Mouse (Mus musculus): ENCODE data around the gene Mtpn. TPM values are rescaled to one million over a fixed set of nuclear protein-coding genes. Genes with fewer than 3 reads are reported as not detected.

The Mtpn gene
- 79.2 and 81.2 TPM in 2 replicates for polyA plus RNA-seq (2016; fragmentation: Nextera tagmentation; extraction: Ambion mirVana)

- 1% methylated on average over 61 of the region's 61 CpGs for WGBS (ENCODE audit: insufficient replicate concordance)
- no peaks in the 10 kb centered on the region for H3K27me3 ChIP-seq (replicated peaks)
- peaks cover 28% of the 10 kb centered on the region for H3K4me1 ChIP-seq
- no peaks in the 10 kb centered on the region for H3K9me3 ChIP-seq (replicated peaks)
- H3K4me2 ChIP-seq: peak within 1 kb of the TSS; percentile 79
- peak; percentile 99 for ATAC-seq
- peak within 1 kb of the TSS; percentile 93 for H3K9ac ChIP-seq
- no peaks in the 10 kb centered on the region for H3K36me3 ChIP-seq
- peak within 1 kb of the TSS; percentile 90 for H3K4me3 ChIP-seq
- H3K27ac ChIP-seq: peak within 1 kb of the TSS; percentile 82
Measured at GRCm38 (mm10) chr6:35539304-35540009, at the start of gene Mtpn. Gene Mtpn, minus strand, starts transcription at chr6:35539888.

- Histone ChIP-seq H3K4me2 (no peak overlapping the region), H3K27ac (no peak overlapping the region), H3K9ac (no peak overlapping the region), H3K4me1 (no peaks in the 10 kb centered on the region), H3K36me3 (no peaks in the 10 kb centered on the region), H3K9me3 (replicated peaks) (no peaks in the 10 kb centered on the region), H3K4me3 (no peak overlapping the region), H3K27me3 (replicated peaks) (no peaks in the 10 kb centered on the region)
- ATAC-seq: no peak
Measured at GRCm38 (mm10) chr6:35568731-35569130, 29.0 kb upstream of the Mtpn start.

- Histone ChIP-seq H3K9ac (no peak overlapping the region), H3K36me3 (no peaks in the 10 kb centered on the region), H3K27me3 (replicated peaks) (no peaks in the 10 kb centered on the region), H3K4me2 (no peak overlapping the region), H3K9me3 (replicated peaks) (no peaks in the 10 kb centered on the region), H3K4me1 (no peaks in the 10 kb centered on the region), H3K4me3 (no peak overlapping the region), H3K27ac (no peak overlapping the region)
- no peak for ATAC-seq
Measured at GRCm38 (mm10) chr6:35567755-35568154, 28.1 kb upstream of the Mtpn start.

GRCm38 (mm10) chr6:35559950-35560349, 20.3 kb upstream of the Mtpn start:
- no peaks in the 10 kb centered on the region for H3K36me3 ChIP-seq
- H3K4me3 ChIP-seq: no peak overlapping the region
- H3K9ac ChIP-seq: no peak overlapping the region
- ATAC-seq: no peak
- no peaks in the 10 kb centered on the region for H3K4me1 ChIP-seq
- H3K9me3 ChIP-seq (replicated peaks): no peaks in the 10 kb centered on the region
- 22% methylated on average over 2 of the region's 2 CpGs for WGBS (ENCODE audit: insufficient replicate concordance)
- no peaks in the 10 kb centered on the region for H3K27me3 ChIP-seq (replicated peaks)
- H3K27ac ChIP-seq: no peak overlapping the region
- no peak overlapping the region for H3K4me2 ChIP-seq

GRCm38 (mm10) chr6:35544352-35544751, 4.7 kb upstream of the Mtpn start:
- 0 out of 2 replicates have a peak, but pooled peaks cover 3% of the 10 kb centered on the region for H3K9me3 ChIP-seq (replicated peaks)
- H3K9ac ChIP-seq: no peak overlapping the region
- no peak for ATAC-seq
- no peak overlapping the region for H3K4me3 ChIP-seq
- H3K27me3 ChIP-seq (replicated peaks): no peaks in the 10 kb centered on the region
- no peaks in the 10 kb centered on the region for H3K36me3 ChIP-seq
- no peak overlapping the region for H3K4me2 ChIP-seq
- no peaks in the 10 kb centered on the region for H3K4me1 ChIP-seq
- H3K27ac ChIP-seq: no peak overlapping the region

- H3K4me3 ChIP-seq: no peak overlapping the region
- no peaks in the 10 kb centered on the region for H3K36me3 ChIP-seq
- H3K4me2 ChIP-seq: no peak overlapping the region
- no peak overlapping the region for H3K27ac ChIP-seq
- WGBS (ENCODE audit: insufficient replicate concordance): 58% methylated on average over 8 of the region's 8 CpGs
- no peaks in the 10 kb centered on the region for H3K27me3 ChIP-seq (replicated peaks)
- H3K9ac ChIP-seq: no peak overlapping the region
- no peak for ATAC-seq
- H3K9me3 ChIP-seq (replicated peaks): 0 out of 2 replicates have a peak, but pooled peaks cover 3% of the 10 kb centered on the region
- H3K4me1 ChIP-seq: peaks cover 9% of the 10 kb centered on the region
Measured at GRCm38 (mm10) chr6:35542656-35543400, 3.1 kb upstream of the Mtpn start.

GRCm38 (mm10) chr6:35540377-35540776, 689 bp upstream of the Mtpn start:
- Histone ChIP-seq H3K4me1 (peaks cover 24% of the 10 kb centered on the region), H3K4me3 (no peak overlapping the region), H3K9me3 (replicated peaks) (no peaks in the 10 kb centered on the region), H3K27ac (no peak overlapping the region), H3K4me2 (no peak overlapping the region), H3K9ac (no peak overlapping the region), H3K36me3 (no peaks in the 10 kb centered on the region), H3K27me3 (replicated peaks) (no peaks in the 10 kb centered on the region)
- WGBS (ENCODE audit: insufficient replicate concordance): 73% methylated on average over 9 of the region's 9 CpGs
- ATAC-seq: no peak

GRCm38 (mm10) chr6:35538757-35539303, 858 bp downstream of the Mtpn start:
- H3K4me2 ChIP-seq: peak overlapping the region; percentile 79
- peak overlapping the region; percentile 82 for H3K27ac ChIP-seq
- peak overlapping the region; percentile 90 for H3K4me3 ChIP-seq
- peak overlapping the region; percentile 93 for H3K9ac ChIP-seq
- 2% methylated on average over 21 of the region's 21 CpGs for WGBS (ENCODE audit: insufficient replicate concordance)
- H3K4me1 ChIP-seq: peaks cover 28% of the 10 kb centered on the region
- ATAC-seq: no peak
- H3K9me3 ChIP-seq (replicated peaks): no peaks in the 10 kb centered on the region
- no peaks in the 10 kb centered on the region for H3K27me3 ChIP-seq (replicated peaks)
- H3K36me3 ChIP-seq: no peaks in the 10 kb centered on the region

- Histone ChIP-seq H3K9ac (no peak overlapping the region), H3K27ac (no peak overlapping the region), H3K4me3 (no peak overlapping the region), H3K4me1 (peaks cover 36% of the 10 kb centered on the region), H3K4me2 (no peak overlapping the region), H3K9me3 (replicated peaks) (no peaks in the 10 kb centered on the region), H3K36me3 (no peaks in the 10 kb centered on the region), H3K27me3 (replicated peaks) (no peaks in the 10 kb centered on the region)
- 37% methylated on average over 7 of the region's 7 CpGs for WGBS (ENCODE audit: insufficient replicate concordance)
- no peak for ATAC-seq
Measured at GRCm38 (mm10) chr6:35536021-35536420, 3.7 kb downstream of the Mtpn start.

GRCm38 (mm10) chr6:35513362-35513761, 26.3 kb downstream of the Mtpn start:
- Histone ChIP-seq H3K9ac (no peak overlapping the region), H3K27me3 (replicated peaks) (no peaks in the 10 kb centered on the region), H3K36me3 (peaks cover 36% of the 10 kb centered on the region), H3K4me2 (no peak overlapping the region), H3K9me3 (replicated peaks) (no peaks in the 10 kb centered on the region), H3K4me3 (no peak overlapping the region), H3K4me1 (no peaks in the 10 kb centered on the region), H3K27ac (no peak overlapping the region)
- no peak for ATAC-seq

- peaks cover 8% of the 10 kb centered on the region; the same call in 1 of the 2 replicates for H3K36me3 ChIP-seq
- ATAC-seq: no peak
- 83% methylated on average over 2 of the region's 2 CpGs for WGBS (ENCODE audit: insufficient replicate concordance)
- no peaks in the 10 kb centered on the region for H3K9me3 ChIP-seq (replicated peaks)
- H3K4me2 ChIP-seq: no peak overlapping the region
- no peaks in the 10 kb centered on the region for H3K4me1 ChIP-seq
- H3K27ac ChIP-seq: no peak overlapping the region
- no peak overlapping the region for H3K4me3 ChIP-seq
- no peaks in the 10 kb centered on the region for H3K27me3 ChIP-seq (replicated peaks)
- H3K9ac ChIP-seq: no peak overlapping the region
Measured at GRCm38 (mm10) chr6:35504781-35505180, 34.9 kb downstream of the Mtpn start.

- peaks cover 5% of the 10 kb centered on the region; the same call in 1 of the 2 replicates for H3K36me3 ChIP-seq
- H3K4me3 ChIP-seq: no peak overlapping the region
- 73% methylated on average over 2 of the region's 2 CpGs for WGBS (ENCODE audit: insufficient replicate concordance)
- H3K4me1 ChIP-seq: no peaks in the 10 kb centered on the region
- ATAC-seq: no peak
- H3K27ac ChIP-seq: no peak overlapping the region
- no peaks in the 10 kb centered on the region for H3K27me3 ChIP-seq (replicated peaks)
- no peak overlapping the region for H3K9ac ChIP-seq
- no peak overlapping the region for H3K4me2 ChIP-seq
- H3K9me3 ChIP-seq (replicated peaks): no peaks in the 10 kb centered on the region
Measured at GRCm38 (mm10) chr6:35502904-35503303, 36.8 kb downstream of the Mtpn start.

Data from liver, embryonic 12.5 days (tissue).